Mouse (Mus musculus) liver, embryonic 14.5 days (tissue): ENCODE measurements at regions not wholly inside any gene's neighbourhood (a gene's known extent, or its start where the extent isn't known, plus 50 kb on each side); places are given as distances from the start of the nearest gene placed in this dataset.

ENCODE experiments used
- CTCF ChIP-seq: IDR thresholded peaks from 2 replicates; pipeline ENCODE4 v1.5.1; 2016; ENCODE audit warnings: antibody characterized with exemption, low read depth, control low read depth
- EP300 ChIP-seq: IDR thresholded peaks from 2 replicates; pipeline ENCODE4 v1.6.1; 2016; ENCODE audit warnings: antibody characterized with exemption, low read depth

- TF ChIP-seq CTCF (no peak), EP300 (no peak)
Measured at GRCm38 (mm10) chr1:144355560-144356310, 106.7 kb upstream of the Rgs1 start.
